Mouse (Mus musculus): ENCODE data around the gene Fam189b.

The Fam189b gene

GRCm38 (mm10) chr3:89231345-89231744, 48.4 kb downstream of the Fam189b start:
- no peak for DNase-seq

- DNase-seq: peak in 1 of 2 experiments; percentile 65
Measured at GRCm38 (mm10) chr3:89231772-89232275, 48.9 kb downstream of the Fam189b start.

- no peak for DNase-seq
Measured at GRCm38 (mm10) chr3:89232614-89233013, 49.7 kb downstream of the Fam189b start.

- peak in 1 of 2 experiments; percentile 37 for DNase-seq
Measured at GRCm38 (mm10) chr3:89233562-89234110, 50.7 kb downstream of the Fam189b start.

GRCm38 (mm10) chr3:89236516-89236915, 53.6 kb downstream of the Fam189b start:
- DNase-seq: no peak

- DNase-seq: no peak
Measured at GRCm38 (mm10) chr3:89237682-89238081, 54.7 kb downstream of the Fam189b start.

GRCm38 (mm10) chr3:89238494-89238893, 55.6 kb downstream of the Fam189b start:
- no peak for DNase-seq

Data from cerebellum, postnatal 25 days (tissue).